Mouse (Mus musculus) gonadal fat pad, adult 2 months (tissue): Measurements from ENCODE around the gene Erf. TPM values are rescaled to one million over a fixed set of nuclear protein-coding genes. Genes with fewer than 3 reads are reported as not detected.

Source experiments
- DNase-seq: peaks from one replicate; pipeline ENCODE4 v3.0.0-alpha.2; 2012; ENCODE audit warnings: low read depth
- polyA plus RNA-seq: library from polyadenylated mRNA; depleted of rRNA; stranded (reverse); fragments of >200 nt; gene quantifications from 2 replicates; pipeline ENCODE4 v1.2.3, GENCODE M21; 2012; rRNA removed

The Erf gene
- 33.2 and 43.4 TPM in 2 replicates for polyA plus RNA-seq

DNA sequence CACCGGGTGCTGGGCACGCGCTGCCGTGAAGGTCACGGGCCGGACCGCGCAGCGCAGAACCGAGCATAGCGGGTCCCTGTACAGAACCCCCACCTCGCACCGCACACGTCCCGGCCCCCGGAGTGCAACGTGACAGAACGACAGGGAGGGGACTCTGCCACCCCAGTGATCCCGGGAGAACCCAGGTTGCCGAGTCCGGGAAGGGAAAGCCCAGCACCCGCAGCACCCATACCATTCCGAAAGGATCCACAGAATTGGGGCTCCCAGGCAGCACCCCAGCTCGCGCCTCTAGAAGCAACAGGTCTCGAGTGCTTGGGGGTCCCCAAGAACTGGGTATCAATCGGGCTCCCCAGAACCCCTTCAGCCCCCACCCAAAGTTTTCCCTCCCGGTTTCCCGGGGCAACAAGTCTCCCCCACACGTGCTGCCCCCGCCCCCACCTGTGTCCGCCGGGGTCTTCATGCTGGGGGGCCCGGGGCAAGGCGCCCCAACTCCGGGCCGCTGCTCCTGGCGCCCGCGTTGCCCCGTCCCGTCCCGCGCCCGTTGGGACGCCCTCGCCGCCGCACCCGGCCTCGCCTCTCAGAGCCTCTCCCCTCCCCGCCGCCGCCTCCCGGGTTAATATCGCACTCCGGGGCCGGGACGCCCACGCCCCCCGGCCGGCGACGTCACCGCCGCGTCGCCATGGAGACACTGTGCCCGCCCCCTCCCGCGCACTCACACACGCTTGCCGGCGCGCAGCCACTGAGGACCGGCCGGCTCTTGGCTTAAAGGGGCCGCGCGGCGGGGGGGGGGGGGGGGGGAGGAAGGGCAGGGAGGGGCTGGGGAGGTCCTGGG is at the start of gene Erf:
Erf (minus strand) TSS at position 621 of the 832 bp plus-strand sequence.
- no peak for DNase-seq

DNA sequence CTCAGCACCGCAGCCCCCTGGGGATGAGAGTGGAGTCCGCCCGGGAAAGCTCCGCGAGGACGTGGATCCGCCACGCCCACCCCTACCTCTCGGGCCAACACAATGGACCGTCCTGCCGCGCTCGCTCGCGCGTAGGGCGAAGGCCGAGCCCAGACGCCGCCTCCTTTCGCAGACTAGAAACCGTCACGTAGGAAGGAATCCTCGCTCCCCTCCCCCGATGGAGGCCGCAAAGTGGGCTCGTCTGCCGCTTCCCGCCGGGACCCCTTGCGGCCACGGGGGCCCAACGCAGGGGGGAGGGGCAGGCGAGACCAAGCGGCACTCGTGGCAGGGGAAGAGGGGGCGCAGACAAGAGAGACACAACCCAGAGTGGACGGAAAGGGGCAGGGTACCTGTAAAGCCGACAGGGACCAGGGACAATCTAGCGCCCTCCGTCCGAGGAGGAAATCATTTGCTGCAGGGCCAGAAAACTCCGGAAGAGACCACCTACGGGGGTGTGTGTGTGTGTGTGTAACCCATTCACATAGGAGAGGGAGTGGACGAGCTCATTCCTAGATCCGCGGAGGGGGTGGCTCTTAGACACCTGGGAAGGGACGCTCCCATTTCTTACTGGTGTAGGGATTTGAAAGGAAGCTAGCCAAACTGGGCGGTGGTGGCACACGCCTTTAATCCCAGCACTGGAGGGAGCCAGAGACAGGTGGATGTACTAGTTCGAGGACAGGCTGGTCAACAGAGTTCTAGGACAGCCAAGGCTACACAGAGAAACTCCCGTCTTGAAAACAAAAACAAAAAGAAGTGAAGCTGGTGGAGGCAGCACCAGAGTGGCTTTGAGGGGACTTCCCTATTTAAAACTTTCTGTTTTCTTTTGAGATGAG is 47.1 kb upstream of the Erf start, which contains the start of gene Pafah1b3:
Pafah1b3 (minus strand) TSS at position 533 of the 872 bp plus-strand sequence.
- DNase-seq: peak; percentile 70

DNA sequence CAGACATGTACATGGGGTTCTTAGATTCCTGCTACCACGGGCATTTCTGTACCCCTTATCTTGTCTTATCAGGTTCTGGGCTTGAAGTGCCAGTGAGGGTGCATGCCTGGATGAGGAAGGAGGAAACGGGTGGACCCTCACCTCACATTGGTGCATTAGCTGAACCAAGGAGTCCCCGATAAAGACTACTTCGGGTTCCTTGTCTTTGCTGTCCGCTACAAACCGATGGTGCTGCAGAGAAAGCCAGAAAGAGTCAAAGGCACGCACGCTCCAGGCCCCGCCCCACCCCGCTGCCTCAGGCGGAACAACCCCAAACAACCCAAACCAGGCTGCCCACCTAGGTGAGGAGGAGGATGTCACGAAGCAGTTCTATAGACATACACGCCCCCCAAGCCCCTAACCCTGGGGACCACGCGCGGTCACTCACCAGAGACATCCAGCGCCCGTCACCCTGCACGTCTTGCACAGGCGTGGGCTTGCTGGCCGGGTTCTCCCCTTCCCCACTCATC is 46.4 kb upstream of the Erf start:
- no peak for DNase-seq

DNA sequence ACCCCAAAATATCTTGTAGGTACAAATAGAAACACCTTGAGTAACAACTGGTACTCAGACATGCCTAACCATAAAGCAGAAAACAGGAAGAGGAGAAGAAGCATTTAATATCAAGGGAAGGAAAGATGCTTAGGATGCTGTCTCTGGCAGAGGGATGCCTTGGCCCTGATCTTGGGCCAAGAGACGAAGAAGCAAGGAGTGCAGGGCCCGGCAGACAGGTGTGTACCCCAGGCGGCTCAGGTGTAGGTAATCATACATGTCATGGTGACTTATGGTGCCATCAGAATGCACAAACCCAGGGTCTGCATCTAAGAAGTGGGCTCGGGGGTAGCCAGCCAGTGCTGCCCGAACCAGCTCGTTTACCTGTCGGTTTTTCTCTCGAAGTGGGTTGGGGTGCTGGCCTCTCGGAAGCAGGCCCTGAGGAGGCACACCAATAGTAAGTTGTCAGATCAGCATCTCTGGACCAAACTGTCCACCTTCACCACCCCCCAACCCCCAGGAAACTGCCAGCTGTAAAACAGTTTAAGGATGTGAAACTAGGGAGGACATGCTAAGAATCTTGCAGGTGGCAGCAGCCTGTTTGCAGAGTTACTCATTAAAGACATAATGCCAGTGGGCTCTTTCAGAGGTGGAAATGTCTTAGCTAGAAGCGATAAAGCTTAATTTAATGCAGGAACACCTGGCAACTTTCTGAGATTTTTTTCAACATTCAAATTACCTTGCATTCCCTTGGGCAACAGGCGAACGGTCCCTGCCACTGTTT is 44.6 kb upstream of the Erf start:
- no peak for DNase-seq

DNA sequence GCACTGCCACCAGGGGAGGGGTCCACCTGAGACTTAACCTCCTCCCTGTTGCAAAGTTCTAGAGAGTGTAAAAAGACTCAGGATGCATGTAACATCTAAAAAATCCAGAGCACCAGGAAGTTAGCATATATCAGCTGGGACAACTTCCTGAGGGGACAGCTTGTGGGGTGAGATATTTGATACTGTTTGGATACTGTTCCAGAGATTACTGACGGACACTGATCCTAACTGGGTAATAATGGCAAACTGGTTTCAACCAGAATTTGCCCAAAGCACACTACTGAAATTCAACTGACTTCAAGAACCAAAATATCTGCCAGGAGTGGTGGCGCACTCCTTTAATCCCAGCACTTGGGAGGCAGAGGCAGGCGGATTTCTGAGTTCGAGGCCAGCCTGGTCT is 43.9 kb upstream of the Erf start:
- DNase-seq: no peak

DNA sequence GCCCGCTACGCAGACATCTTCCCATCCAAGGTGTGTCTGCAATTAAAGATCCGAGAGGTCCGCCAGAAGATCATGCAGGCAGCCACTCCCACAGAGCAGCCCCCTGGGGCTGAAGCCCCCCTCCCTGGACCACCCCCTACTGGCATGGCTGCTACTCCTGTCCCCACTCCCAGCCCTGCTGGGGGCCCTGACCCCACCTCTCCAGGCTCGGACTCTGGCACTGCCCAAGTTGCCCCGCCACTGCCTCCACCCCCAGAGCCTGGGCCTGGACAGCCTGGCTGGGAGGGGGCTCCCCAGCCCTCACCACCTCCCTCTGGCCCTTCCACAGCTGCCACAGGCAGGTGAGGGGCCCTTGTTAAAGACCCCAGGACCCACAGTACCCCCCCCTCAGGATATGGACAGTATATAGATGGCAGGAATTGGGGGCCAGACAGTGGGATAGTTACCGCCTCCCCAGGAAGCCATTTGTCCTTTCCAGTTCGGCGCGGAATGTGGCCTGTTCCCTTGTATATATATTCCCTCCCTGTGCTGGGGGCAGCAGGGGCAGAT is 42.7 kb upstream of the Erf start:
- no peak for DNase-seq

DNA sequence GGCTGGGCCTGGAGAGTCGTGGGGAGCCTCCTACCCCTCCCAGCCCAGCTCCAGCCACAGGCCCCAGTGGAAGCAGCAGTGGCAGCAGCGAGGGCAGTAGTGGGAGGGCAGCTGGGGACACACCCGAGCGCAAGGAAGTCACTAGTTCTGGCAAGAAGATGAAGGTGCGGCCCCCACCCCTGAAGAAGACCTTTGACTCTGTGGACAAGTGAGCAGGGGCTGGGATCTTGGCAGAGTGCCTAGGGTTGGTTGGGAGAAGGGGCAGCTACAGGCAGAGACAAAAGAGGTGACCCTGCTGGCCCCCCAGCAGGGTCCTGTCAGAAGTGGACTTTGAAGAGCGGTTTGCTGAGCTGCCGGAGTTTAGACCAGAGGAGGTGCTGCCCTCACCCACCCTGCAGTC is 41.5 kb upstream of the Erf start:
- DNase-seq: no peak

DNA sequence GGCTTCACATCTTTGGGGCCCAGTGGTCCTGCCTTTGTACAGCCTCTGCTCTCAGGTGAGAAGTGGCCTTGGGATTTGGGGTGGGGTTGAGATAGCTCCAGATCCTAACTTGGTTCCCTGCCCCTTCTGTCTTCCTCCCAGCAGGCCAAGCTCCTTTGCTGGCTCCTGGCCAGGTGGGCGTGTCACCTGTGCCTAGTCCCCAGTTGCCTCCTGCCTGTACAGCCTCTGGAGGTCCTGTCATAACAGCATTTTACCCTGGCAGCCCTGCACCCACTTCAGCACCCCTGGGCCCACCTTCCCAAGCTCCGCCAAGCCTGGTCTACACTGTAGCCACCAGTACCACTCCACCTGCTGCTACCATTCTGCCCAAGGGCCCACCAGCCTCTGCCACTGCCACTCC is 40.4 kb upstream of the Erf start:
- no peak for DNase-seq

DNA sequence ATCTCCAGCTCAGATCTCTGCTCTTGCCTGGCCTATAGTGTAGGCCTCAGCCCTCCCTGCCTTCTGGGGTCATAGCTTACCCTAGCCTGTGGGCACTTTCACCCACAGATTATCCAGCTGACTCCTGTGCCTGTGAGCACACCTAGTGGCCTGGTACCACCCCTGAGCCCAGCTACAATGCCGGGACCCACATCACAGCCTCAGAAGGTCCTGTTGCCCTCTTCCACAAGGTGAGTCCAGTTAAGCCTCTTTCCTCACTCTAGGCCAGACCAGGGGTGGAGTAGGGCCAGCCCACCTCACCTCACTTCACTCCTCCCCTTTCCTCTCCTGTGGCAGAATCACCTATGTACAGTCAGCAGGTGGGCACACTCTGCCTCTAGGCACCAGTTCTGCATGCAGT is 39.9 kb upstream of the Erf start:
- DNase-seq: no peak

DNA sequence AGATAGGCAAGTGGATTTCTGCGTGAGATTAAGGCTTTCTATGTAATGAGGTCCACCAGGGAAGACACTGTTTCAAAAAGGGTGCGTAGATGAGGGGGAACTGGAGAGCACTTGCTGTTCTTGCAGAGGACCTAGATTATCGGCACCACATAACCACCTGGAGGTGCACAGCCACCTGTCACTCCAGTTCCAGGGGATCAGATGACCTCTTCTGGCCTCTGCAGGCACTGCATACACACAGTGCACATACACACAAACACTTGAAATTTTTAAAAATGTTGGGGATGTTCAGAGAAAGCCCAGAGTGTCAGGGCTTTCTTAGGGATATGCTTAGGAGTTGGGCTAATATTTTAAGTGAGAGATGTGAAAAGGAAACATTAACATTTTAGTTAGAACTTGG is 39.4 kb upstream of the Erf start:
- DNase-seq: no peak

DNA sequence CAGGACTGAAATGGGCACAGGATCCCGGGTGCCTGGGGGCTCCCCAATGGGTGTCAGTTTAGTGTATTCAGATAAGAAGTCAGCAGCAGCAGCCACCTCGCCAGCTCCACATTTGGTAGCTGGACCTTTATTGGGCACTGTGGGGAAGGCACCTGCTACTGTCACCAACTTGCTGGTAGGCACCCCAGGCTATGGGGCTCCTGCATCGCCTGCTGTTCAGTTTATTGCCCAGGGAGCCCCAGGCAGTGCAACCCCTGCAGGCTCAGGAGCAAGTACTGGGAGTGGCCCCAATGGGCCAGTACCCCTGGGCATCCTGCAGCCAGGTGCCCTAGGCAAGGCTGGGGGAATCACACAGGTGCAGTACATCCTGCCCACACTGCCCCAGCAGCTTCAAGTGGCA is 38.2 kb upstream of the Erf start:
- no peak for DNase-seq

DNA sequence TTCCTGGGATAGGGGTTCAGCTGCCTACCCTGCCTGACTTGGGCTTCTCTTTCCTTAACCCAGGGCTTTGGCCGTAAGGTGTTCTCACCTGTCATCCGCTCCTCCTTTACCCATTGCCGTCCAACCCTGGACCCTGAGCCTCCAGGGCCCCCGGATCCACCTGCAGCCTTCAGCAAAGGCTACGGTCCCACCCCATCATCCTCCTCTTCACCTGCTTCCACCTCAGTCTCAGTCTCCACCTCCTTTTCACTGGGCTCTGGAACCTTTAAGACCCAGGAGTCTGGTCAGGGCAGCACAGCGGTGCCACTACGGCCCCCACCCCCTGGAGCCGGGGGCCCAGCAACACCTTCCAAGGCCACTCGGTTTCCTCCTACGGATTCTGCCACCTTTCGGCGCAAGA is 37.5 kb upstream of the Erf start:
- no peak for DNase-seq

DNA sequence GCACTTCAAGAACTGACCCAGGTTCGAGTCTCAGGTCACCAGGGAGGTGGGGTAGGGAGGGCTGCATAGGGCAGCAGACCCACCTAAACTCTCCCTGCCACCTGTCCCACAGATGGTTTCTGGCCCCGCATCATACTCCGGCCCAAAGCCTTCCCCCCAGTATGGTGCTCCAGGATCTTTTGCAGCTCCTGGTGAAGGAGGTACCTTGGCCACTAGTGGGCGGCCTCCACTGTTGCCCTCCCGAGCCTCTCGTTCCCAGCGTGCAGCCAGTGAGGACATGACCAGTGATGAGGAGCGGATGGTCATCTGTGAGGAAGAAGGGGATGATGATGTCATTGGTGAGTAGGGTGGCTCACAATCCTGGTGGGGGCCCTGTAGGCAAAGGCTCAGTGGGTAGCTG is 36.4 kb upstream of the Erf start:
- DNase-seq: no peak

DNA sequence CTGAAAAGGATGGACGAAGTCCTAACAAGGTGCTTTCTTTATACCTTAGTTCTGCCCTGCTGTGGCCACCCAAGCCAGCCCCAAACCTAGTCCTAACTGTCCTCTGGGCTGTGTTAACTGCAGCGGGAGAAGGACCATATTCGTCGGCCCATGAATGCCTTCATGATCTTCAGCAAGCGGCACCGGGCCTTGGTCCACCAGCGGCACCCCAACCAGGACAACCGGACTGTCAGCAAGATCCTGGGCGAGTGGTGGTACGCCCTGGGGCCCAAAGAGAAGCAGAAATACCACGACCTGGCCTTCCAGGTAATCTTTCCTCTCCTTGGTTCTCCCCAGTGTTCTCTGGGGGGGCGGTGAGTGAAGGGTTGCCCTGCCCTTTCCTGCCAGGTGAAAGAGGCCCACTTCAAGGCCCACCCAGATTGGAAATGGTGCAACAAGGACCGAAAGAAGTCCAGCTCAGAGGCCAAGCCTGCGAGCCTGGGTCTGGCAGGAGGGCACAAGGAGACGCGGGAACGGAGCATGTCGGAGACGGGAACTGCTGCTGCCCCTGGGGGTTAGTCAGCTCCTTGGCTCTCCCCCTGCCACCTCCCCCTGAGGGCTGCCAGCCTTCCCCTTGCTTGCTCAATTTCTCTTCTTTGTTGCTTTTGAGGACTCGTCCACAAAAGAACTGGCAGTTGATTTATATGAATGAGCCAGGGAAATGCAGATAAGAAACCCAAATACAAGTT is 35.1 kb upstream of the Erf start:
- no peak for DNase-seq

DNA sequence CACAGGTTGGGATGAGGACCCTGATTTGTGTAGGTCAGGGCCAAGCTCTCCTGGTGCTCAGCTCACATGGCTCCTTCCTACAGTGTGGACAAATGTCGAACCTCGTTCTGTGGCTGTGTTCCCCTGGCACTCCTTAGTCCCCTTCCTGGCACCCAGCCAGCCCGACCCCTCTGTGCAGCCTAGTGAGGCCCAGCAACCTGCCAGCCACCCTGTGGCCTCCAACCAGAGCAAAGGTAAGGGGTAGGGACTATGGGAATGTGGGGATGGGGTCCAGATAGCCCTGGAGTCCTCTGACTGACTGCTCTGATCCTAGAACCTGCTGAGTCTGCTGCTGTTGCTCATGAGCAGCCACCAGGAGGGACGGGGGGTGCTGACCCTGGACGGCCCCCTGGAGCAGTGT is 34.2 kb upstream of the Erf start:
- no peak for DNase-seq

DNA sequence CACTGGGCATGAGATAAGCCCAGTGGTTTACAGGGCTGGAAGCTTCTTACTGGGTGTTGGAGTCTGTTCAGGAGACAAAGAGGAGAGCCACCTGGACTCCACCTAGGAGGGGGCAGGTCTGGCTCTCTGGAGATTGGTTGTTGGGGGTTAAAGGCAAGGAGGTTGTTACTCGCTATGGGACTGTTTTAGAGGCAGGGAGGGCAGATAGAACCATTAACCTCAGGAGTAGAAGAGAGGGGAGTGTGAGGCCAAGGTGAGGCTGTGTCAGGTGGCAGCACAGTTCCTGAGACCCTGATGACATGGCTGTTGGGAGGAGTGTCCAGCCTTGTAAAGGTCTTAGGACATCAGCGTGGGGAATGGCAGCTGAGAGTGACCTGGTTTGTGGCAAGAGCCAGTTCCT is 33.6 kb upstream of the Erf start:
- DNase-seq: no peak

DNA sequence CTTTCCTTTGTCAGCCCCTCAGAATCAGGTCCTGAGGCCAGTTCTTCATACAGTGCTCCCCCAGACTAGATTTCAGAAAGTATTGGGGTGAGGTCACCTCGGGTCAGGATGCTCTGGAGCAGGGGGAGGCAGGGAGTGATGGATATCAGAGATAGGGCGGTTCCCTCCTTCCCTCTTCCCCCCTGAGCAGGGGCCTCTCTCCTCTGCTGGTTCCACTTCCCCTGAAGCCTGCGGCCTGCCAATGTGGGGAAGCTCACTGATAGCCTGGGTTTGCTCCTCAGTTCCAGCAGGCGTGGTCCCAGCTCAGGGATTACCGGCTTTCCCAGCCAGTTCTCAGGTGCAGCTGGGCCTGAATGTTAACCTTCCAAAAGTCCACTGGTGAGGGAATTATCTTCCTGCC is 33.1 kb upstream of the Erf start:
- DNase-seq: no peak

DNA sequence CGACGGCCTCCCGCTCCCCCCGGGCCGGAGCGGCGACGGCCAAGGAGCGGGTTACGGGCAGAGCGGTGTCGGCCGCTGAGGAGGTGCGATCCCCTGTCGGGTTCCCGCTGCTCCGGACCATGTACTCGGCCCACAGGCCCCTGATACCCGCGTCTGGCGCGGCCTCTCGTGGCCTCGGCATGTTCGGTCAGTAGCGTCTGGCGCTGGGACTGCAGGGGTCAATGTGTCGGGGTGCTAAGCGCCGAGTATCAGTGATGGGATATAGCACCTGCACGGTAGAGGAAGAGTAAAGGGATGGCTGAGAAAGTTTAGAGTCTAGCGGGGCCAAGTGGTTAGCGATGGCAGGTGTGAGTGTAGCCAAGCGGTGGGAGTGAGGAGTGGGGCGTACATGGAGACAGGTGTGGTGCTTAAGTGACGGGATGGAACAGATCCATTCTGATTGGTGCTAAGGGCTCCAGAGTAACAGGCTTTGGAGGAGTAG is 32.2 kb upstream of the Erf start:
- DNase-seq: no peak

DNA sequence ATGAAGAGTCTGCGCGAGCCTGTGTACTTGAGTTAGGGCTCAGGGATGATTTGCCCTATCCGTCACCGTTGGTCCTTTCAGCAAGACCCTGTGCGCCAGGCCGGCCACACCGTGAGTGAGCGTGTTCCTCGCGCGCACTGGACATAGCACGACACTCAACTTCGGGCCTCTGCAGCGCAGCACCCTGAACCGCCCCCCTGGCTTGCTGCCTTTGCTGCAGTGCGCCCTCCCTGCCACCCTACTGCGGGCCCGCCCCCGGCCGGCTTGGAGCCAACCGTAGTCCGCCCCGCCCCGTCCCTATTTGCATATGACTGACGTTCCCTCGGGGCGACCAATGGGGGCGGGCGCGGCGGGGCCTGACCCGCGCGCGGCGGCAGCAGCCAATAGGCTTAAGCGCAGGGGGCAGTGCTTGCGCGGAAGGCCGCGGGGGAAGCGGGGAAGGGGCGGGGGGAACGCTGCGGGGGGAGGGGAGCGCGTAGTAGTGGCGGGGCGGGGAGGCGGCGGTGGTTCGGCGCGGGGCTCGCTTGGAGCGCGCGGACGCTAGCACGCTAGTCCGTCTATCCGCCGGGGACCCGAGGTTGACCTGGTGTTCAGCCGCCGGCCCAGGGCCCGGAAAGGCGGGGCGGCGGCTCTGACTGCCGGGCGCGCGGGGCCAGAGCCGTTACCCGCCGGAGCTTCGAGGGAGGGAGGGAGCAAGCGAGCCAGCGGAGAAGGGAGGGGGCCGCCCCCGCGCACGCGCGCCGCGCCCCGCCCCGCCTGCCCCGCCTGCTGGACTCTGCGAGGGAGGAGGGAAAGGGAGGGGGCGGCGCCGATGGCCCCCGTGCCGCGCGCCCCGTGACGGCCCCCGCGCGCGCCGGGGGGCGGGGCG is 31.4 kb upstream of the Erf start:
- DNase-seq: no peak
